Mouse (Mus musculus) CH12.LX (cell line): ENCODE measurements at regions not wholly inside any gene's neighbourhood (a gene's known extent, or its start where the extent isn't known, plus 50 kb on each side); places are given as distances from the start of the nearest gene placed in this dataset.

ENCODE experiments used
- DNase-seq: peaks from one replicate; pipeline ENCODE4 v3.0.0-alpha.2; 2013; ENCODE audit errors: extremely low read depth
- H3K27ac ChIP-seq: 2 replicates; pipeline ENCODE4 v1.5.1; 2012; ENCODE audit warnings: low read depth, mild to moderate bottlenecking, control low read depth, moderate library complexity; ENCODE audit not compliant: insufficient read depth
- H3K27me3 ChIP-seq: replicated peaks from 2 replicates; pipeline ENCODE3; 2012; ENCODE audit warnings: inconsistent platforms
- H3K36me3 ChIP-seq, 2 experiments: replicated peaks in 1 of 2; 2 replicates each; pipeline versions ENCODE3 to v1.6.1; 2012; ENCODE audit warnings: inconsistent platforms in 1 of 2, low read length in 1 of 2, mild to moderate bottlenecking in 1 of 2, mixed read lengths in 1 of 2, moderate library complexity in 1 of 2; ENCODE audit not compliant: control insufficient read depth in 1 of 2, insufficient read depth in 1 of 2
- H3K4me1 ChIP-seq, 2 experiments: 2 replicates each; pipeline ENCODE4 v1.6.1; 2012; ENCODE audit warnings: inconsistent platforms in 1 of 2, moderate library complexity in 1 of 2; ENCODE audit not compliant: insufficient read depth in 2 of 2, control insufficient read depth in 1 of 2
- H3K4me2 ChIP-seq: 2 replicates; pipeline ENCODE4 v1.6.1; 2012; ENCODE audit warnings: low read depth, mild to moderate bottlenecking, control low read depth; ENCODE audit not compliant: poor library complexity, insufficient read depth, severe bottlenecking
- H3K4me3 ChIP-seq, 3 experiments: fragments of 150-350 bp in 1 of 3; sonication (generic) in 1 of 3; replicated peaks in 1 of 3; 2 replicates each; pipeline versions ENCODE3 to v1.5.1; 2011 to 2012; ENCODE audit warnings: low read depth in 2 of 3, low read length in 2 of 3, mild to moderate bottlenecking in 2 of 3, moderate library complexity in 2 of 3, control low read depth in 1 of 3, improper control_type of control experiment in 1 of 3, inconsistent platforms in 1 of 3, mixed read lengths in 1 of 3; ENCODE audit not compliant: poor library complexity in 1 of 3
- H3K79me2 ChIP-seq: replicated peaks from 2 replicates; pipeline ENCODE4 v1.6.1; 2012; ENCODE audit warnings: mild to moderate bottlenecking, moderate library complexity; ENCODE audit not compliant: control insufficient read depth, poor library complexity, insufficient read depth, severe bottlenecking; ENCODE audit errors: extremely low read depth
- H3K9ac ChIP-seq: 2 replicates; pipeline ENCODE4 v1.6.1; 2012; ENCODE audit warnings: low read depth, mild to moderate bottlenecking, control low read depth, moderate library complexity; ENCODE audit not compliant: insufficient read depth
- H3K9me3 ChIP-seq: replicated peaks from 2 replicates; pipeline ENCODE3; 2012; ENCODE audit warnings: low read length, inconsistent platforms, mixed read lengths
- BHLHE40 ChIP-seq: IDR thresholded peaks from 2 replicates; pipeline ENCODE4 v1.6.1; 2011; ENCODE audit warnings: mild to moderate bottlenecking, low read depth, low read length, improper control_type of control experiment
- CHD2 ChIP-seq: IDR thresholded peaks from 2 replicates; pipeline ENCODE4 v1.6.1; 2011; ENCODE audit warnings: low read length, improper control_type of control experiment
- E2F4 ChIP-seq: IDR thresholded peaks from 2 replicates; pipeline ENCODE4 v1.6.1; 2011; ENCODE audit warnings: low read depth, low read length, improper control_type of control experiment; ENCODE audit not compliant: insufficient replicate concordance
- ELF1 ChIP-seq: IDR thresholded peaks from 2 replicates; pipeline ENCODE4 v1.6.1; 2014; ENCODE audit warnings: low read depth, mild to moderate bottlenecking, inconsistent platforms, low read length, improper control_type of control experiment
- EP300 ChIP-seq: IDR thresholded peaks from 2 replicates; pipeline ENCODE4 v1.6.1; 2011; ENCODE audit warnings: low read length, improper control_type of control experiment
- GABPA ChIP-seq: IDR thresholded peaks from 2 replicates; pipeline ENCODE4 v1.6.1; 2012; ENCODE audit warnings: low read depth, low read length, improper control_type of control experiment, inconsistent platforms; ENCODE audit not compliant: insufficient replicate concordance
- IRF4 ChIP-seq: IDR thresholded peaks from 2 replicates; pipeline ENCODE4 v1.6.1; 2014; ENCODE audit warnings: low read depth, mild to moderate bottlenecking, inconsistent platforms, low read length, improper control_type of control experiment
- MAFK ChIP-seq: IDR thresholded peaks from 2 replicates; pipeline ENCODE4 v1.6.1; 2011; ENCODE audit warnings: low read length, improper control_type of control experiment; ENCODE audit not compliant: insufficient replicate concordance
- NELFE ChIP-seq: IDR thresholded peaks from 2 replicates; pipeline ENCODE4 v1.6.1; 2011; ENCODE audit warnings: low read depth, low read length, improper control_type of control experiment
- NRF1 ChIP-seq: IDR thresholded peaks from 2 replicates; pipeline ENCODE4 v1.6.1; 2014; ENCODE audit warnings: low read depth, mild to moderate bottlenecking, inconsistent platforms, low read length, improper control_type of control experiment, moderate library complexity
- RAD21 ChIP-seq: IDR thresholded peaks from 2 replicates; pipeline ENCODE4 v1.6.1; 2011; ENCODE audit warnings: low read depth, mild to moderate bottlenecking, low read length, improper control_type of control experiment, moderate library complexity
- RCOR1 ChIP-seq: conservative IDR thresholded peaks from 2 replicates; pipeline ENCODE4 v1.6.1; 2012; ENCODE audit warnings: low read depth, mild to moderate bottlenecking, inconsistent platforms, low read length, improper control_type of control experiment
- SIN3A ChIP-seq: IDR thresholded peaks from 2 replicates; pipeline ENCODE4 v1.6.1; 2012; ENCODE audit warnings: low read length, improper control_type of control experiment, inconsistent platforms
- SMC3 ChIP-seq: IDR thresholded peaks from 2 replicates; pipeline ENCODE4 v1.6.1; 2011; ENCODE audit warnings: low read depth, low read length, improper control_type of control experiment
- TCF12 ChIP-seq: IDR thresholded peaks from 2 replicates; pipeline ENCODE4 v1.6.1; 2014; ENCODE audit warnings: low read depth, mild to moderate bottlenecking, inconsistent platforms, low read length, improper control_type of control experiment
- UBTF ChIP-seq: IDR thresholded peaks from 2 replicates; pipeline ENCODE4 v1.6.1; 2012; ENCODE audit warnings: low read depth, mild to moderate bottlenecking, inconsistent platforms, low read length, improper control_type of control experiment, moderate library complexity
- USF2 ChIP-seq: conservative IDR thresholded peaks from 2 replicates; pipeline ENCODE4 v1.6.1; 2011; ENCODE audit warnings: low read depth, low read length, improper control_type of control experiment
- ZKSCAN1 ChIP-seq: IDR thresholded peaks from 2 replicates; pipeline ENCODE4 v1.6.1; 2012; ENCODE audit warnings: low read depth, inconsistent platforms, low read length, improper control_type of control experiment, borderline replicate concordance
- ZNF384 ChIP-seq: IDR thresholded peaks from 2 replicates; pipeline ENCODE4 v1.6.1; 2012; ENCODE audit warnings: low read depth, low read length, improper control_type of control experiment, inconsistent platforms
- dilution Hi-C: fragments of 300-500 bp; cut with MboI; formaldehyde crosslinking; loops from 2 replicates; pipeline ENCODE4 v1.14.3; 2020; ENCODE audit warnings: low sequenced_read_pairs; ENCODE audit not compliant: extremely low pct_unique_long_range_greater_than_20kb, extremely low pct_ligation_motif_present
- in situ Hi-C: fragments of 300-500 bp; cut with MboI; formaldehyde crosslinking; loops from 3 replicates; pipeline ENCODE4 v1.14.3; 2019; ENCODE audit warnings: low sequenced_read_pairs, low pct_ligation_motif_present, low pct_unique_long_range_greater_than_20kb, mixed read lengths

- H3K9ac ChIP-seq = no peak overlapping the region
- no peaks in the 10 kb centered on the region for H3K27me3 ChIP-seq
- H3K27ac ChIP-seq = no peak overlapping the region
- in situ Hi-C loops = no loop called here
- dilution Hi-C loops = no loop called here
- peaks cover under 1 to 8% of the 10 kb centered on the region in 2 experiments; a peak in 3 of 4 replicates for H3K4me1 ChIP-seq
- H3K79me2 ChIP-seq = no peaks in the 10 kb centered on the region
- DNase-seq = no peak
- H3K9me3 ChIP-seq = no peaks in the 10 kb centered on the region
- H3K36me3 ChIP-seq = no peaks in the 10 kb centered on the region
- H3K4me3 ChIP-seq = no peak overlapping the region
- TF ChIP-seq TCF12 (no peak), USF2 (no peak), ELF1 (no peak), CHD2 (no peak), NRF1 (no peak), IRF4 (no peak), RCOR1 (no peak), SMC3 (no peak), ZNF384 (no peak), MAFK (no peak)
- TF ChIP-seq, all 38 proteins: peak for 0
- H3K4me2 ChIP-seq = no peak overlapping the region
Observed at GRCm38 (mm10) chr9:92661938-92662337, 119.9 kb downstream of the Plod2 start.

DNA sequence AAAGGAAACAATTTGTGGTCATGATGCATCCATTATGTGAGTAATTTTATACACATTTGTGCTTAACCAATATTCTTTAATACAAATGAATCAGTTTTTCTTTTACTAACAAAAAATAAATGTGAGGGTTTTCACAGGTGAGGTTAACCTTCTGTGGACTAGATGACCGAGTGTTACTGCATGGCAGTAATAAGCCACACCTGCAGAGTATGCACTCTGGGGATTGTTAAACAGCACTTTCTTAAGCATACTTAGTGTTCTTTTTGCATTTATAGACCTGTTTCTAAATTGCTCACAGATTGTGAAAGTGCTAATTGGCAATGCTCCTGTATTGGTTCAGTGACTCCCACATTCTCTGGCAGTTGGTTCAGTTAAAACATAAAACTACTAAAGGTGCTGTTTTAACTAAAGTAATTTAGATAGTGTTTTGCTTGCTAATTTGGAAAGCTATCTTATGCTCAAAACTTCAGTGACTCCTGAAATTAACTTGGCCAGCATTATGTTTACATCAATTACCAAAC is 125.4 kb downstream of the Plod2 start:
- H3K4me1 ChIP-seq = peaks cover 2 to 11% of the 10 kb centered on the region in 2 experiments
- in situ Hi-C loops (no loop called here), dilution Hi-C loops (no loop called here)
- no peaks in the 10 kb centered on the region for H3K36me3 ChIP-seq
- no peaks in the 10 kb centered on the region for H3K79me2 ChIP-seq
- H3K4me3 ChIP-seq = no peak overlapping the region
- no peak for DNase-seq
- TF ChIP-seq BHLHE40 = no peak
- no peak for TF ChIP-seq CHD2
- TF ChIP-seq NELFE = no peak
- TF ChIP-seq GABPA = no peak
- no peak for TF ChIP-seq ZNF384
- TF ChIP-seq RCOR1 = no peak
- no peak for TF ChIP-seq EP300
- TF ChIP-seq ZKSCAN1 = no peak
- no peak for TF ChIP-seq RAD21
- no peak for TF ChIP-seq UBTF
- TF ChIP-seq MAFK = no peak
- no peak for TF ChIP-seq NRF1
- TF ChIP-seq E2F4 = no peak
- TF ChIP-seq SIN3A = no peak
- H3K27me3 ChIP-seq = no peaks in the 10 kb centered on the region
- no peak overlapping the region for H3K4me2 ChIP-seq
- no peaks in the 10 kb centered on the region for H3K9me3 ChIP-seq
- no peak overlapping the region for H3K9ac ChIP-seq
- H3K27ac ChIP-seq = no peak overlapping the region
